Mouse (Mus musculus) erythroblast, embryonic 14.5 days (primary cell): ENCODE results near the gene Klhdc1.

ENCODE experiments used
- GATA1 ChIP-seq: IDR thresholded peaks from 2 replicates; pipeline ENCODE4 v1.6.1; 2012; ENCODE audit warnings: low read length, inconsistent platforms, mixed read lengths
- TAL1 ChIP-seq: IDR thresholded peaks from 3 replicates; pipeline ENCODE4 v1.6.1; 2012; ENCODE audit warnings: low read length, inconsistent platforms, mixed read lengths

GRCm38 (mm10) chr12:69207396-69207795, 33.6 kb upstream of the Klhdc1 start:
- TF ChIP-seq GATA1 (no peak), TAL1 (no peak)
